Comparison of ENCODE assay signal across 15 mouse cellular contexts in genomic region chr2:79651701-79652100, GRCm38 (mm10). TPM values are rescaled to one million over a fixed set of nuclear protein-coding genes. Genes with fewer than 3 reads are reported as not detected.
"Had no signal": no experiment of that assay in that cellular context is flagged by ENCODE, and none has a peak within 500 bp of the region (broad histone marks: within the 10 kb centered on the region; RNA-seq: fewer than 3 reads in every experiment).

No protein-coding gene starts in this region.

- H3K4me3 ChIP-seq: hindbrain, embryonic 15.5 days; layer of hippocampus, adult 2 months; limb, embryonic 13.5 days; liver, embryonic 15.5 days; midbrain, embryonic 10.5 days; midbrain, embryonic 15.5 days; neural tube, embryonic 12.5 days had no signal

- H3K4me1 ChIP-seq: hindbrain, embryonic 15.5 days; limb, embryonic 13.5 days; midbrain, embryonic 15.5 days; neural tube, embryonic 12.5 days had no signal

- H3K27me3 ChIP-seq: hindbrain, embryonic 15.5 days; limb, embryonic 13.5 days; liver, embryonic 15.5 days; midbrain, embryonic 15.5 days; neural tube, embryonic 12.5 days had no signal

- H3K36me3 ChIP-seq: midbrain, embryonic 10.5 days; midbrain, embryonic 15.5 days had no signal

- H3K27ac ChIP-seq: hindbrain, embryonic 15.5 days; layer of hippocampus, adult 2 months; limb, embryonic 13.5 days; liver, embryonic 15.5 days; midbrain, embryonic 10.5 days; midbrain, embryonic 15.5 days; neural tube, embryonic 12.5 days had no signal

- H3K9me3 ChIP-seq: hindbrain, embryonic 15.5 days; limb, embryonic 13.5 days; liver, embryonic 15.5 days; midbrain, embryonic 10.5 days; midbrain, embryonic 15.5 days; neural tube, embryonic 12.5 days had no signal

- H3K9ac ChIP-seq: hindbrain, embryonic 15.5 days; limb, embryonic 13.5 days; liver, embryonic 15.5 days; lung, embryonic 14.5 days; midbrain, embryonic 15.5 days; neural tube, embryonic 12.5 days had no signal

- ATAC-seq: midbrain, embryonic 15.5 days had no signal

- DNase-seq: left cerebral cortex, postnatal 4 days; lung, embryonic 14.5 days; lung, postnatal 10 days; thymus, adult 2 months; thymus, postnatal 25 days had no signal

- H3K4me2 ChIP-seq: hindbrain, embryonic 15.5 days; limb, embryonic 13.5 days; liver, embryonic 11.5 days; lung, embryonic 14.5 days; midbrain, embryonic 15.5 days; neural tube, embryonic 12.5 days had no signal

RNA-seq across cellular contexts. Expression of gene Ppp1r1c, which starts 55.9 kb away (rescaled TPM):
- polyA plus RNA-seq: intestine, embryonic 14.5 days; liver, embryonic 15.5 days; lung, embryonic 14.5 days; stomach, embryonic 14.5 days; thymus, adult 2 months had no signal
